Mouse (Mus musculus) kidney, postnatal 0 days (tissue): ENCODE data around the gene Stim1. TPM values are rescaled to one million over a fixed set of nuclear protein-coding genes. Genes with fewer than 3 reads are reported as not detected.

Source experiments
- ATAC-seq: fragments of 200-750 bp; cut with Nextera tagmentation; replicated peaks from 2 replicates; pipeline ENCODE4 v1.8.0; 2017; ENCODE audit warnings: low read depth, moderate number of reproducible peaks, moderate TSS enrichment, moderate library complexity; ENCODE audit not compliant: low FRiP score
- DNase-seq: peaks from one replicate; pipeline ENCODE4 v3.0.0-alpha.2; 2016; ENCODE audit warnings: low spot score
- H3K27ac ChIP-seq: fragments of 300-500 bp; sonication (generic); 2 replicates; pipeline ENCODE4 v1.5.1; 2014; ENCODE audit warnings: mild to moderate bottlenecking
- H3K27me3 ChIP-seq: fragments of 300-500 bp; sonication (generic); 2 replicates; pipeline ENCODE4 v1.6.1; 2014; ENCODE audit warnings: low read length, mixed read lengths; ENCODE audit not compliant: insufficient read depth
- H3K36me3 ChIP-seq: fragments of 300-500 bp; sonication (generic); 2 replicates; pipeline ENCODE4 v1.6.1; 2014; ENCODE audit warnings: low read length, mixed read lengths; ENCODE audit not compliant: insufficient read depth
- H3K4me1 ChIP-seq: fragments of 300-500 bp; sonication (generic); replicated peaks from 2 replicates; pipeline ENCODE4 v1.6.1; 2014; ENCODE audit warnings: antibody characterized with exemption, low read length, mixed read lengths; ENCODE audit not compliant: insufficient read depth
- H3K4me2 ChIP-seq: fragments of 300-500 bp; sonication (generic); 2 replicates; pipeline ENCODE4 v1.6.1; 2014; ENCODE audit warnings: mild to moderate bottlenecking, low read length, moderate library complexity, mixed read lengths
- H3K4me3 ChIP-seq: fragments of 300-500 bp; sonication (generic); replicated peaks from 2 replicates; pipeline ENCODE4 v1.5.1; 2014; ENCODE audit warnings: low read depth, low read length
- H3K9ac ChIP-seq: fragments of 300-500 bp; sonication (generic); 2 replicates; pipeline ENCODE4 v1.6.1; 2014; ENCODE audit warnings: low read depth, low read length
- H3K9me3 ChIP-seq: fragments of 300-500 bp; sonication (generic); replicated peaks from 2 replicates; pipeline ENCODE4 v1.6.1; 2016; ENCODE audit warnings: low read length, inconsistent platforms, mixed read lengths
- CTCF ChIP-seq: IDR thresholded peaks from 2 replicates; pipeline ENCODE4 v1.5.1; 2016; ENCODE audit warnings: antibody characterized with exemption, low read depth, mild to moderate bottlenecking, moderate library complexity
- WGBS: fragments of 180-500 bp; shearing (Covaris S2); extraction: QIAGEN DNeasy Blood & Tissue Kit; methylation state at CpG from one replicate; pipeline ENCODE4 v1.1.7; 2014; 5-methylcytosine and 5-hydroxymethylcytosine counted together
- polyA plus RNA-seq: library from polyadenylated mRNA; unstranded; fragments of >200 nt; fragmentation: Nextera tagmentation; extraction: Ambion mirVana; gene quantifications from 2 replicates; pipeline ENCODE4 v1.2.1, GENCODE M21; 2015

Stim1 gene
- polyA plus RNA-seq, 1 experiment from 2014 or later, result 9.7 TPM

DNA sequence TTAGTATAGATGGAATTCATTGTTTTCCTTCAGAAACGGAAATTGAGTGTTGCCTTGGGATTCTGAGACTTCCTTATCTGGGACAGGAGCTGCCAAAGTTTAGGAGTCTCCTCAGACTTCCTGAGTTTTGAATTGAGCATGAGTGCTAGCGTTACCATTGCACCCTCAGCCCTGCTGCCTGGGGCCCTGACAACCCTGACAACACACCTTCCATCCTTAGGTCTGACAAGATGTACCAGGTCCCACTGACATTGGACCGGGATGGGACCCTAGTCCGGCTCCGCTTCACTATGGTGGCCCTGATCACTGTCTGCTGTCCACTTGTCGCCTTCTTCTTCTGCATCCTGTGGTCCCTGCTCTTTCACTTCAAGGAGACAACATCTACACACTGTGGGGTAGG, 41.6 kb upstream of the Stim1 start:
- Histone ChIP-seq H3K4me3 (no peak overlapping the region), H3K4me2 (no peak overlapping the region), H3K27ac (no peak overlapping the region), H3K27me3 (no peaks in the 10 kb centered on the region), H3K9me3 (no peaks in the 10 kb centered on the region), H3K36me3 (0 out of 2 replicates have a peak, but pooled peaks cover 3% of the 10 kb centered on the region), H3K4me1 (0 out of 2 replicates have a peak, but pooled peaks cover 3% of the 10 kb centered on the region), H3K9ac (no peak overlapping the region)
- 92% methylated on average over 6 of the region's 6 CpGs for WGBS
- no peak for TF ChIP-seq CTCF
- ATAC-seq (no peak), DNase-seq (no peak)

DNA sequence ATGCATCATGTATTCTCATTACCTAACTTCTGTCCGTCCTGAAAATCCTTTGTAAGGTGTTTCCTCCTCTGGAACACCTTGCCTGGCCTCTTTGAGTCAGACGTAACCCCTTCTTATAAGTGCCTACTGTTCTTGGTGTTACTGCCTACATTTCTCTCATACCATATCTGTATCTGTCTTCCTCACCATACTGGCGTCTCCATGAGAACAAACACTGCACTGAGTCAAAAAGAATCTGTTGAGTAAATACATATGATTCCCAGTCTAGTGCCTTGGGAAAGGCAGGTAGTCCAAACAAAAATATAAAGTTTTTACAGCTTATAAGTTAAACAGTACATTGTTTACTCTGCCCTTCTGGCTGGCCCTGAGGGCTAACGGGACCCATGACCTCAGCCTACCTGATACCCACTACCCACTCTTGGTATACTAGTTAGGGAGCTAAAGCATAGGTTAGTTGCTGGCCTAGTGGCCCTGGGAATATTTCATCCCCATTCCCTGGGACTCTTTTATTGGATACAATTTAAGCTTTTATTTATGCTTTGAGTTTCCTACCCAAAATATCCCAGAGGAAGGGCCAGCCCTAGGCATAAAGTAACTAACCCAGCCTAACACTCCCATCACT, 39.4 kb upstream of the Stim1 start:
- no peak overlapping the region for H3K27ac ChIP-seq
- 91% methylated on average over 4 of the region's 4 CpGs for WGBS
- H3K9me3 ChIP-seq, result no peaks in the 10 kb centered on the region
- no peaks in the 10 kb centered on the region for H3K27me3 ChIP-seq
- H3K4me3 ChIP-seq, result no peak overlapping the region
- 0 out of 2 replicates have a peak, but pooled peaks cover 3% of the 10 kb centered on the region for H3K36me3 ChIP-seq
- ATAC-seq (no peak), DNase-seq (no peak)
- H3K4me1 ChIP-seq, result 0 out of 2 replicates have a peak, but pooled peaks cover 3% of the 10 kb centered on the region
- no peak overlapping the region for H3K9ac ChIP-seq
- TF ChIP-seq CTCF, result no peak
- H3K4me2 ChIP-seq, result no peak overlapping the region

DNA sequence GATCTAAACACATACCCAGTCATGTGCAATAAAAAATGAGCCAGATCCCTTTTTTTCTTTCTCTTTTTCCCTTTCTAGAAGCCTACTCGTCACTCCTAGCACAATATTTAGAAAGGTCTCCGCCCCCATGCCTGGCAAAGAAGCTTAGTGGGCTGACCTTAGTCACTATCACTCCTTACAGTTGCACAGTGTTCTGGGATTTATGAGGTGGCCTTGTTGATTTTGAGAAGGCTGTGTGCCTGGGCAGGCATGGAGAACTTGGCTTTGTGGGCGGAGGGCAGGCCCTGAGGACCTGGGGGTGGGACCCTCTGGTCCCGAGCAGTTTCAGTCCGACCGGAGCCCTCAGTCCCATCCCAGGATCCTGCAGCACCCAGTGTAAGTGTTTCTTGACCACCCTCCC, 37.8 kb upstream of the Stim1 start:
- no peak for TF ChIP-seq CTCF
- Histone ChIP-seq H3K9ac (no peak overlapping the region), H3K9me3 (no peaks in the 10 kb centered on the region), H3K27ac (no peak overlapping the region), H3K36me3 (0 out of 2 replicates have a peak, but pooled peaks cover 3% of the 10 kb centered on the region), H3K27me3 (no peaks in the 10 kb centered on the region), H3K4me1 (no peaks in the 10 kb centered on the region), H3K4me2 (no peak overlapping the region), H3K4me3 (no peak overlapping the region)
- WGBS, result 78% methylated on average over 6 of the region's 6 CpGs
- 0 out of 2 replicates have a peak, but pooled peaks have one; percentile 21 for ATAC-seq
- no peak for DNase-seq

DNA sequence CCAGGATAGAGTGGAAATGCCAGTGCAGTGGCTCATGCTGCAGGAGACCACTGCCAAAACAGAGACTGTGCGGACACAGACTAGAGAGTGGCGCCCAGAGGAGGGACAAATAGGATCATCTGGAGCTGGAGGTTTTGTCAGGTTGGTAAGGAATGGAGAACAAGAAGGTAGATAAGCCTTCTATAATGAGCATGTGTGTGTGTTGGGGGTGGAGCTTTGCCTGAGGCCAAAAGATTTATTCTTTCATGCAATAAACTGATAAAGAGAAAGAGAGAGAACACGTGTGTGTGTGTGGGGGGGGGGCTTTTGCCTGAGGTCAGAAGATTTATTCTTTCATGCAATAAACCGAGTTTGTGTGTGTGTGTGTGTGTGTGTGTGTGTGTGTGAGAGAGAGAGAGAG, 34.5 kb upstream of the Stim1 start:
- TF ChIP-seq CTCF, result no peak
- no peaks in the 10 kb centered on the region for H3K9me3 ChIP-seq
- ATAC-seq, result no peak
- no peak for DNase-seq
- WGBS, result 71% methylated on average over 4 of the region's 4 CpGs
- H3K27me3 ChIP-seq, result no peaks in the 10 kb centered on the region
- no peak overlapping the region for H3K4me2 ChIP-seq
- no peak overlapping the region for H3K27ac ChIP-seq
- peaks cover 20% of the 10 kb centered on the region for H3K36me3 ChIP-seq
- H3K4me1 ChIP-seq, result no peaks in the 10 kb centered on the region
- no peak overlapping the region for H3K9ac ChIP-seq
- H3K4me3 ChIP-seq, result no peak overlapping the region

DNA sequence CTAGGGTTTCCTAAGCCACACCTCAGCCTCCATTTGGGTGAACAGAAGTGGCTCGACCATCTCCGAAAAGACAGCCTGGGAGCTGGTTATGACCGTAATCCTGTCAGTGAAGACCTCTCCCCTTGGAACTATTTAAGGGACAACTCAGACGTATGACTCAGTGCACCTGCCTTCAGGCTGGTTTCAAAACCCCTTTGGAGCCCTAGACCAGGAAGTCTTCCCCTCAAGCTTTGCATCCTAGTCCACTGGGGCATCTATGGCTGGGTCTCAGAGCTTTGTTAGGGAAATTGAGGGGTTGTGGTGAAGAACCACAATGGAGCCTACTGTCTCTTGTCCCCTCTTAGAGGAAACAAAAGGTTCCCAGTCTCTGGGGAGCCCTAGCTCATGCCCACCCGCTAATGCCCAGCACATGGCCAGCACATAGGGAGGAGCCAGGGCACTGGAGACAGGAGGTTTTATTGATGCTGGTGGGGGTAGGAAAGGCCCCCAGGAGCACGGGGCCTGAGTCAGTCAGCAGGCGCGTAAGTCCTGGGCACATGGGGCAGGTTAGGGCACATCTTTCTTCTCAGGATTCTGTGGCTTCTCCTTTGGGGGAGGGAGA, 28.8 kb upstream of the Stim1 start:
- Histone ChIP-seq H3K27me3 (no peaks in the 10 kb centered on the region), H3K4me2 (no peak overlapping the region), H3K27ac (no peak overlapping the region), H3K9ac (no peak overlapping the region), H3K4me1 (no peaks in the 10 kb centered on the region), H3K36me3 (peaks cover 41% of the 10 kb centered on the region), H3K9me3 (no peaks in the 10 kb centered on the region), H3K4me3 (no peak overlapping the region)
- TF ChIP-seq CTCF, result no peak
- no peak for DNase-seq
- 82% methylated on average over 8 of the region's 8 CpGs for WGBS
- ATAC-seq, result no peak

DNA sequence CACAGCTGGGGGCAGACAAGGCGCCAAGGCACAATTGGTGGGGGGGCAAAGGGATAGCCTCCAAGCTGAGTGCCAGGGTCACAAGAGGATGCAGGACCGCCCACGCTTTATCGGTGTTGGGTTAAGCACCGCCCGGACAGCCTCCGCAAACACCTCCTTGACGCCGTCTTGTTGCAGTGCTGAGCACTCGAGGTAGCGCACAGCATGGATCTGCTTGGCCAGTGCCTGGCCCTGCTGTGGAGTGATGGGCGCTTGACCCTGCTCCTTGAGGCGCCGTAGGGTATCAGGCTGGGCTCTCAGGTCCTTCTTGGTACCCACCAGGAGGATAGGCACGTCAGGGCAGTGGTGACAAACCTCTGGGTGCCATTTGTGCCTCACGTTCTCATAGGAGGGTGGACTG, 28.0 kb upstream of the Stim1 start:
- H3K9ac ChIP-seq, result no peak overlapping the region
- H3K27me3 ChIP-seq, result no peaks in the 10 kb centered on the region
- H3K9me3 ChIP-seq, result no peaks in the 10 kb centered on the region
- ATAC-seq (no peak), DNase-seq (no peak)
- peaks cover 41% of the 10 kb centered on the region for H3K36me3 ChIP-seq
- 88% methylated on average over 16 of the region's 16 CpGs for WGBS
- no peak for TF ChIP-seq CTCF
- H3K27ac ChIP-seq, result no peak overlapping the region
- no peaks in the 10 kb centered on the region for H3K4me1 ChIP-seq
- no peak overlapping the region for H3K4me2 ChIP-seq
- no peak overlapping the region for H3K4me3 ChIP-seq
